Mouse (Mus musculus) MEL (cell line): ENCODE measurements at regions not wholly inside any gene's neighbourhood (a gene's known extent, or its start where the extent isn't known, plus 50 kb on each side); places are given as distances from the start of the nearest gene placed in this dataset.

Source experiments
- DNase-seq: peaks from one replicate; pipeline ENCODE4 v3.0.0; 2011; ENCODE audit warnings: low read depth, low spot score
- H3K27ac ChIP-seq: 2 replicates; pipeline ENCODE4 v1.5.1; 2012; ENCODE audit warnings: low read depth, mild to moderate bottlenecking, control low read depth, low read length, moderate library complexity; ENCODE audit not compliant: control insufficient read depth
- H3K27me3 ChIP-seq, 2 experiments: fragments of 150-350 bp in 1 of 2; sonication (generic) in 1 of 2; 2 replicates each; pipeline ENCODE4 v1.6.1; 2012; ENCODE audit warnings: low read length in 2 of 2, mild to moderate bottlenecking in 2 of 2, improper control_type of control experiment in 1 of 2, moderate library complexity in 1 of 2; ENCODE audit not compliant: insufficient read depth in 2 of 2, control insufficient read depth in 1 of 2
- H3K36me3 ChIP-seq, 2 experiments: 2 replicates each; pipeline ENCODE4 v1.6.1; 2012 to 2014; ENCODE audit warnings: low read length in 2 of 2, improper control_type of control experiment in 1 of 2, inconsistent platforms in 1 of 2, mild to moderate bottlenecking in 1 of 2; ENCODE audit not compliant: insufficient read depth in 2 of 2, control insufficient read depth in 1 of 2
- H3K4me1 ChIP-seq, 2 experiments: fragments of 150-350 bp in 1 of 2; sonication (generic) in 1 of 2; 2 replicates each; pipeline ENCODE4 v1.6.1; 2012; ENCODE audit warnings: low read length in 2 of 2, improper control_type of control experiment in 1 of 2, mild to moderate bottlenecking in 1 of 2; ENCODE audit not compliant: insufficient read depth in 2 of 2, control insufficient read depth in 1 of 2
- H3K4me3 ChIP-seq, 2 experiments: fragments of 150-350 bp in 1 of 2; sonication (generic) in 1 of 2; 2 replicates each; pipeline ENCODE4 v1.5.1; 2012; ENCODE audit warnings: low read depth in 2 of 2, low read length in 2 of 2, mild to moderate bottlenecking in 2 of 2, moderate library complexity in 2 of 2, control low read depth in 1 of 2, improper control_type of control experiment in 1 of 2; ENCODE audit not compliant: control insufficient read depth in 1 of 2, insufficient read depth in 1 of 2
- H3K79me2 ChIP-seq: 2 replicates; pipeline ENCODE4 v1.6.1; 2012; ENCODE audit warnings: mild to moderate bottlenecking, low read length, moderate library complexity; ENCODE audit not compliant: control insufficient read depth, poor library complexity, insufficient read depth
- H3K9ac ChIP-seq: 2 replicates; pipeline ENCODE4 v1.6.1; 2012; ENCODE audit warnings: low read depth, mild to moderate bottlenecking, control low read depth, low read length, moderate library complexity; ENCODE audit not compliant: control insufficient read depth, poor library complexity, severe bottlenecking
- H3K9me3 ChIP-seq: fragments of 150-350 bp; sonication (generic); replicated peaks from 2 replicates; pipeline ENCODE4 v1.6.1; 2012; ENCODE audit warnings: mild to moderate bottlenecking, low read length, improper control_type of control experiment, moderate library complexity; ENCODE audit not compliant: insufficient read depth
- CHD1 ChIP-seq: IDR thresholded peaks from 2 replicates; pipeline ENCODE4 v1.6.1; 2012; ENCODE audit warnings: low read depth, mild to moderate bottlenecking, inconsistent platforms, low read length, improper control_type of control experiment
- CTCF ChIP-seq, 3 experiments: IDR thresholded peaks in 2 of 3; conservative IDR thresholded peaks in 1 of 3; 2 replicates each; pipeline ENCODE4 v1.5.1; 2011 to 2012; ENCODE audit warnings: low read length in 3 of 3, low read depth in 2 of 3, mild to moderate bottlenecking in 2 of 3, improper control_type of control experiment in 1 of 3, inconsistent platforms in 1 of 3, mixed read lengths in 1 of 3, moderate library complexity in 1 of 3; ENCODE audit not compliant: control insufficient read depth in 1 of 3, insufficient read depth in 1 of 3, poor library complexity in 1 of 3, severe bottlenecking in 1 of 3
- ELF1 ChIP-seq: IDR thresholded peaks from 2 replicates; pipeline ENCODE4 v1.6.1; 2014; ENCODE audit warnings: low read depth, mild to moderate bottlenecking, inconsistent platforms, low read length, improper control_type of control experiment, moderate library complexity
- GABPA ChIP-seq: IDR thresholded peaks from 2 replicates; pipeline ENCODE4 v1.6.1; 2012; ENCODE audit warnings: low read depth, mild to moderate bottlenecking, inconsistent platforms, low read length, improper control_type of control experiment, moderate library complexity
- GATA1 ChIP-seq: IDR thresholded peaks from 2 replicates; pipeline ENCODE4 v1.6.1; 2011; ENCODE audit warnings: low read depth, low read length, improper control_type of control experiment
- HCFC1 ChIP-seq: IDR thresholded peaks from 2 replicates; pipeline ENCODE4 v1.6.1; 2012; ENCODE audit warnings: low read depth, mild to moderate bottlenecking, inconsistent platforms, low read length, improper control_type of control experiment, moderate library complexity
- JUND ChIP-seq: IDR thresholded peaks from 2 replicates; pipeline ENCODE4 v1.6.1; 2011; ENCODE audit warnings: low read depth, mild to moderate bottlenecking, improper control_type of control experiment, low read length
- MAX ChIP-seq: IDR thresholded peaks from 2 replicates; pipeline ENCODE4 v1.6.1; 2011; ENCODE audit warnings: low read length, improper control_type of control experiment
- MAZ ChIP-seq: IDR thresholded peaks from 2 replicates; pipeline ENCODE4 v1.6.1; 2012; ENCODE audit warnings: low read depth, mild to moderate bottlenecking, inconsistent platforms, low read length, improper control_type of control experiment
- MEF2A ChIP-seq: IDR thresholded peaks from 2 replicates; pipeline ENCODE4 v1.6.1; 2014; ENCODE audit warnings: low read depth, mild to moderate bottlenecking, inconsistent platforms, low read length, improper control_type of control experiment; ENCODE audit not compliant: poor library complexity, insufficient replicate concordance, severe bottlenecking; ENCODE audit errors: extremely low read depth
- MYB ChIP-seq: IDR thresholded peaks from 2 replicates; pipeline ENCODE4 v1.6.1; 2011; ENCODE audit warnings: mild to moderate bottlenecking, low read depth, low read length, improper control_type of control experiment
- NELFE ChIP-seq: IDR thresholded peaks from 2 replicates; pipeline ENCODE4 v1.6.1; 2011; ENCODE audit warnings: low read depth, low read length, improper control_type of control experiment
- POLR2A ChIP-seq, 2 experiments: IDR thresholded peaks; 2 replicates each; pipeline ENCODE4 v1.6.1; 2011 to 2012; ENCODE audit warnings: low read length in 2 of 2, mild to moderate bottlenecking in 2 of 2, control low read depth in 1 of 2, improper control_type of control experiment in 1 of 2, low read depth in 1 of 2, moderate library complexity in 1 of 2; ENCODE audit not compliant: control insufficient read depth in 1 of 2, insufficient read depth in 1 of 2, poor library complexity in 1 of 2
- POLR2AphosphoS2 ChIP-seq: IDR thresholded peaks from 2 replicates; pipeline ENCODE4 v1.6.1; 2011; ENCODE audit warnings: low read length, improper control_type of control experiment
- POLR2AphosphoS5 ChIP-seq: IDR thresholded peaks from 2 replicates; pipeline ENCODE4 v1.6.1; 2012; ENCODE audit warnings: low read depth, borderline replicate concordance, mild to moderate bottlenecking, inconsistent platforms, low read length, moderate library complexity, mixed read lengths
- RAD21 ChIP-seq: IDR thresholded peaks from 2 replicates; pipeline ENCODE4 v1.6.1; 2011; ENCODE audit warnings: mild to moderate bottlenecking, low read depth, low read length, improper control_type of control experiment
- SIN3A ChIP-seq: IDR thresholded peaks from 2 replicates; pipeline ENCODE4 v1.6.1; 2012; ENCODE audit warnings: low read length, improper control_type of control experiment, inconsistent platforms
- TBP ChIP-seq: IDR thresholded peaks from 2 replicates; pipeline ENCODE4 v1.8.0; 2011; ENCODE audit warnings: low read depth, low read length, improper control_type of control experiment
- TCF12 ChIP-seq: IDR thresholded peaks from 2 replicates; pipeline ENCODE4 v1.6.1; 2014; ENCODE audit warnings: low read depth, mild to moderate bottlenecking, inconsistent platforms, low read length, improper control_type of control experiment, moderate library complexity
- USF1 ChIP-seq: IDR thresholded peaks from 2 replicates; pipeline ENCODE4 v1.6.1; 2014; ENCODE audit warnings: low read depth, mild to moderate bottlenecking, inconsistent platforms, low read length, improper control_type of control experiment, moderate library complexity
- ZKSCAN1 ChIP-seq: IDR thresholded peaks from 2 replicates; pipeline ENCODE4 v1.6.1; 2012; ENCODE audit warnings: low read depth, mild to moderate bottlenecking, inconsistent platforms, low read length, improper control_type of control experiment, moderate library complexity
- ZNF384 ChIP-seq: IDR thresholded peaks from 2 replicates; pipeline ENCODE4 v1.6.1; 2012; ENCODE audit warnings: low read depth, mild to moderate bottlenecking, inconsistent platforms, low read length, improper control_type of control experiment

- H3K4me1 ChIP-seq, result no peaks in the 10 kb centered on the region
- H3K27me3 ChIP-seq, result no peaks in the 10 kb centered on the region
- no peak for DNase-seq
- no peaks in the 10 kb centered on the region for H3K79me2 ChIP-seq
- H3K4me3 ChIP-seq, result no peak overlapping the region
- no peak overlapping the region for H3K9ac ChIP-seq
- no peak overlapping the region for H3K27ac ChIP-seq
- no peak for TF ChIP-seq GATA1
- TF ChIP-seq RAD21, result no peak
- no peak for TF ChIP-seq POLR2A (IDR thresholded peaks at IDR 0.05; ENCODE audit: control insufficient read depth in 1 of 2, insufficient read depth in 1 of 2, low read depth in 1 of 2, low read length in 2 of 2, poor library complexity in 1 of 2)
- no peak for TF ChIP-seq NELFE
- no peak for TF ChIP-seq TCF12
- no peak for TF ChIP-seq MAZ
- no peak for TF ChIP-seq ZNF384
- TF ChIP-seq MAX, result no peak
- no peak for TF ChIP-seq JUND
- TF ChIP-seq CTCF (IDR thresholded peaks at IDR 0.05 in 2 of 3, conservative IDR thresholded peaks at IDR 0.05 in 1 of 3; ENCODE audit: control insufficient read depth in 1 of 3, insufficient read depth in 1 of 3, low read depth in 2 of 3, low read length in 3 of 3, poor library complexity in 1 of 3, severe bottlenecking in 1 of 3), result no peak
- no peaks in the 10 kb centered on the region for H3K9me3 ChIP-seq
- no peaks in the 10 kb centered on the region for H3K36me3 ChIP-seq
Measured at GRCm38 (mm10) chrX:158544021-158544420, 500.9 kb upstream of the Cnksr2 start.

- Histone ChIP-seq H3K4me3 (no peak overlapping the region), H3K79me2 (no peaks in the 10 kb centered on the region), H3K36me3 (no peaks in the 10 kb centered on the region), H3K27ac (no peak overlapping the region), H3K27me3 (no peaks in the 10 kb centered on the region), H3K9me3 (no peaks in the 10 kb centered on the region), H3K9ac (no peak overlapping the region), H3K4me1 (no peaks in the 10 kb centered on the region)
- no peak for DNase-seq
- TF ChIP-seq SIN3A (no peak), POLR2AphosphoS2 (no peak), HCFC1 (no peak), TBP (no peak), ELF1 (no peak), MEF2A (no peak), GABPA (no peak), GATA1 (no peak), POLR2AphosphoS5 (no peak), MYB (no peak), CHD1 (no peak), ZKSCAN1 (no peak), USF1 (no peak)
Measured at GRCm38 (mm10) chrX:158577856-158578255, 534.8 kb upstream of the Cnksr2 start.
